Mouse (Mus musculus): Measurements from ENCODE around the gene Nup107.

GRCm38 (mm10) chr10:117753711-117754608, 38.5 kb downstream of the Nup107 start:
- TF ChIP-seq TAL1 (IDR thresholded peaks at IDR 0.05; ENCODE audit: low read length) (no peak), GATA1 (IDR thresholded peaks at IDR 0.05; ENCODE audit: low read length) (no peak)

All from erythroblast, embryonic 14.5 days (primary cell).